Mouse (Mus musculus) urinary bladder, postnatal 25 days (tissue): ENCODE results near the gene Gm5142.

Experiments
- DNase-seq: peaks from one replicate; pipeline ENCODE4 v3.0.0; 2022; ENCODE audit warnings: low spot score

The Gm5142 gene

GRCm38 (mm10) chr14:59178649-59179048 is at the start of gene Gm5142:
Gene Gm5142 (minus strand): TSS chr14:59178749.
- no peak for DNase-seq

GRCm38 (mm10) chr14:59226240-59226639 is 47.7 kb upstream of the Gm5142 start:
- no peak for DNase-seq

- DNase-seq = no peak
Measured at GRCm38 (mm10) chr14:59219241-59219640, 40.7 kb upstream of the Gm5142 start.

- no peak for DNase-seq
Measured at GRCm38 (mm10) chr14:59209816-59210215, 31.3 kb upstream of the Gm5142 start.

GRCm38 (mm10) chr14:59209003-59209402 is 30.5 kb upstream of the Gm5142 start:
- DNase-seq = no peak

- DNase-seq = no peak
Measured at GRCm38 (mm10) chr14:59205976-59206583, 27.5 kb upstream of the Gm5142 start.

- DNase-seq = no peak
Measured at GRCm38 (mm10) chr14:59205461-59205860, 26.9 kb upstream of the Gm5142 start.

GRCm38 (mm10) chr14:59201604-59202215 is 23.2 kb upstream of the Gm5142 start:
- no peak for DNase-seq

GRCm38 (mm10) chr14:59200711-59201603 is 22.4 kb upstream of the Gm5142 start, which contains the start of gene Rcbtb1:
Gene Rcbtb1 (plus strand): TSS chr14:59201209.
- peak; percentile 88 for DNase-seq

GRCm38 (mm10) chr14:59186121-59186520 is 7.6 kb upstream of the Gm5142 start:
- no peak for DNase-seq

GRCm38 (mm10) chr14:59185514-59185913 is 7.0 kb upstream of the Gm5142 start:
- no peak for DNase-seq

GRCm38 (mm10) chr14:59182732-59183131 is 4.2 kb upstream of the Gm5142 start:
- DNase-seq = no peak

- no peak for DNase-seq
Measured at GRCm38 (mm10) chr14:59157016-59157698, 21.4 kb downstream of the Gm5142 start.

GRCm38 (mm10) chr14:59155589-59155988 is 23.0 kb downstream of the Gm5142 start:
- DNase-seq = no peak

- no peak for DNase-seq
Measured at GRCm38 (mm10) chr14:59142793-59143192, 35.8 kb downstream of the Gm5142 start, which contains the start of gene 1700129C05Rik. Gene 1700129C05Rik (minus strand): TSS chr14:59142893.

- no peak for DNase-seq
Measured at GRCm38 (mm10) chr14:59114281-59114680, 64.3 kb downstream of the Gm5142 start.
